Mouse (Mus musculus) urinary bladder, postnatal 4 days (tissue): ENCODE measurements around the gene Gpr152.

Experiments used
- DNase-seq, 2 experiments: peaks; one replicate each; pipeline ENCODE4 v3.0.0; 2021 to 2022; ENCODE audit warnings: low spot score in 2 of 2

The Gpr152 gene

GRCm38 (mm10) chr19:4150567-4151487, 11.2 kb downstream of the Gpr152 start:
- no peak for DNase-seq

GRCm38 (mm10) chr19:4151488-4151860, 11.9 kb downstream of the Gpr152 start:
- no peak for DNase-seq

- no peak for DNase-seq
These were observed 12.3 kb downstream of the Gpr152 start for GRCm38 (mm10) chr19:4151898-4152297.

GRCm38 (mm10) chr19:4152445-4153231, 13.1 kb downstream of the Gpr152 start:
- no peak for DNase-seq

GRCm38 (mm10) chr19:4153232-4153654, 13.7 kb downstream of the Gpr152 start, which contains the start of gene Ptprcap:
Gene Ptprcap, plus strand, starts transcription at chr19:4153604.
- no peak for DNase-seq

GRCm38 (mm10) chr19:4154437-4155222, 15.0 kb downstream of the Gpr152 start:
- no peak for DNase-seq

GRCm38 (mm10) chr19:4155223-4156072, 15.9 kb downstream of the Gpr152 start:
- no peak for DNase-seq

GRCm38 (mm10) chr19:4156073-4156579, 16.5 kb downstream of the Gpr152 start:
- DNase-seq: no peak

- no peak for DNase-seq
These were observed 17.2 kb downstream of the Gpr152 start for GRCm38 (mm10) chr19:4156771-4157170.

- no peak for DNase-seq
These were observed 19.5 kb downstream of the Gpr152 start for GRCm38 (mm10) chr19:4159049-4159448.

GRCm38 (mm10) chr19:4162646-4163542, 23.3 kb downstream of the Gpr152 start, which contains the start of gene Rps6kb2:
Gene Rps6kb2, minus strand, starts transcription at chr19:4163354.
- DNase-seq: peak; percentile 91 to 96

GRCm38 (mm10) chr19:4163543-4163887, 23.9 kb downstream of the Gpr152 start:
- DNase-seq: no peak

- DNase-seq: no peak
These were observed 24.5 kb downstream of the Gpr152 start for GRCm38 (mm10) chr19:4164100-4164499.

- DNase-seq: no peak
These were observed 25.1 kb downstream of the Gpr152 start for GRCm38 (mm10) chr19:4164721-4165120.

GRCm38 (mm10) chr19:4166678-4167476, 27.3 kb downstream of the Gpr152 start:
- DNase-seq: no peak

- peak; percentile 99 to 100 for DNase-seq
These were observed 29.8 kb downstream of the Gpr152 start for GRCm38 (mm10) chr19:4169378-4169784.

- no peak for DNase-seq
These were observed 30.2 kb downstream of the Gpr152 start for GRCm38 (mm10) chr19:4169810-4170209.

- DNase-seq: no peak
These were observed 31.3 kb downstream of the Gpr152 start for GRCm38 (mm10) chr19:4170723-4171392.
